Mouse (Mus musculus) CH12.LX (cell line): ENCODE measurements around the gene Banf1. TPM values are rescaled to one million over a fixed set of nuclear protein-coding genes. Genes with fewer than 3 reads are reported as not detected.

ENCODE experiments used
- DNase-seq: peaks from one replicate; pipeline ENCODE4 v3.0.0-alpha.2; 2013; ENCODE audit errors: extremely low read depth
- H3K27ac ChIP-seq: 2 replicates; pipeline ENCODE4 v1.5.1; 2012; ENCODE audit warnings: low read depth, mild to moderate bottlenecking, control low read depth, moderate library complexity; ENCODE audit not compliant: insufficient read depth
- H3K27me3 ChIP-seq: replicated peaks from 2 replicates; pipeline ENCODE3; 2012; ENCODE audit warnings: inconsistent platforms
- H3K36me3 ChIP-seq, 2 experiments: replicated peaks in 1 of 2; 2 replicates each; pipeline versions ENCODE3 to v1.6.1; 2012; ENCODE audit warnings: inconsistent platforms in 1 of 2, low read length in 1 of 2, mild to moderate bottlenecking in 1 of 2, mixed read lengths in 1 of 2, moderate library complexity in 1 of 2; ENCODE audit not compliant: control insufficient read depth in 1 of 2, insufficient read depth in 1 of 2
- H3K4me1 ChIP-seq, 2 experiments: 2 replicates each; pipeline ENCODE4 v1.6.1; 2012; ENCODE audit warnings: inconsistent platforms in 1 of 2, moderate library complexity in 1 of 2; ENCODE audit not compliant: insufficient read depth in 2 of 2, control insufficient read depth in 1 of 2
- H3K4me2 ChIP-seq: 2 replicates; pipeline ENCODE4 v1.6.1; 2012; ENCODE audit warnings: low read depth, mild to moderate bottlenecking, control low read depth; ENCODE audit not compliant: poor library complexity, insufficient read depth, severe bottlenecking
- H3K4me3 ChIP-seq, 3 experiments: fragments of 150-350 bp in 1 of 3; sonication (generic) in 1 of 3; replicated peaks in 1 of 3; 2 replicates each; pipeline versions ENCODE3 to v1.5.1; 2011 to 2012; ENCODE audit warnings: low read depth in 2 of 3, low read length in 2 of 3, mild to moderate bottlenecking in 2 of 3, moderate library complexity in 2 of 3, control low read depth in 1 of 3, improper control_type of control experiment in 1 of 3, inconsistent platforms in 1 of 3, mixed read lengths in 1 of 3; ENCODE audit not compliant: poor library complexity in 1 of 3
- H3K79me2 ChIP-seq: replicated peaks from 2 replicates; pipeline ENCODE4 v1.6.1; 2012; ENCODE audit warnings: mild to moderate bottlenecking, moderate library complexity; ENCODE audit not compliant: control insufficient read depth, poor library complexity, insufficient read depth, severe bottlenecking; ENCODE audit errors: extremely low read depth
- H3K9ac ChIP-seq: 2 replicates; pipeline ENCODE4 v1.6.1; 2012; ENCODE audit warnings: low read depth, mild to moderate bottlenecking, control low read depth, moderate library complexity; ENCODE audit not compliant: insufficient read depth
- H3K9me3 ChIP-seq: replicated peaks from 2 replicates; pipeline ENCODE3; 2012; ENCODE audit warnings: low read length, inconsistent platforms, mixed read lengths
- CHD2 ChIP-seq: IDR thresholded peaks from 2 replicates; pipeline ENCODE4 v1.6.1; 2011; ENCODE audit warnings: low read length, improper control_type of control experiment
- CTCF ChIP-seq, 2 experiments: IDR thresholded peaks in 1 of 2; conservative IDR thresholded peaks in 1 of 2; 2 replicates each; pipeline ENCODE4 v1.5.1; 2011 to 2012; ENCODE audit warnings: low read depth in 2 of 2, low read length in 2 of 2, improper control_type of control experiment in 1 of 2, inconsistent platforms in 1 of 2, mild to moderate bottlenecking in 1 of 2, moderate library complexity in 1 of 2
- ELF1 ChIP-seq: IDR thresholded peaks from 2 replicates; pipeline ENCODE4 v1.6.1; 2014; ENCODE audit warnings: low read depth, mild to moderate bottlenecking, inconsistent platforms, low read length, improper control_type of control experiment
- EP300 ChIP-seq: IDR thresholded peaks from 2 replicates; pipeline ENCODE4 v1.6.1; 2011; ENCODE audit warnings: low read length, improper control_type of control experiment
- GABPA ChIP-seq: IDR thresholded peaks from 2 replicates; pipeline ENCODE4 v1.6.1; 2012; ENCODE audit warnings: low read depth, low read length, improper control_type of control experiment, inconsistent platforms; ENCODE audit not compliant: insufficient replicate concordance
- HCFC1 ChIP-seq: IDR thresholded peaks from 2 replicates; pipeline ENCODE4 v1.6.1; 2012; ENCODE audit warnings: low read depth, mild to moderate bottlenecking, inconsistent platforms, low read length, improper control_type of control experiment
- JUN ChIP-seq: IDR thresholded peaks from 2 replicates; pipeline ENCODE4 v1.6.1; 2011; ENCODE audit warnings: low read depth, mild to moderate bottlenecking, low read length, improper control_type of control experiment, moderate library complexity; ENCODE audit not compliant: insufficient read depth
- KAT2A ChIP-seq: IDR thresholded peaks from 2 replicates; pipeline ENCODE4 v1.6.1; 2012; ENCODE audit warnings: low read length, improper control_type of control experiment, inconsistent platforms; ENCODE audit not compliant: insufficient replicate concordance
- MAX ChIP-seq: IDR thresholded peaks from 2 replicates; pipeline ENCODE4 v1.6.1; 2011; ENCODE audit warnings: low read length, improper control_type of control experiment
- MAZ ChIP-seq: IDR thresholded peaks from 2 replicates; pipeline ENCODE4 v1.6.1; 2012; ENCODE audit warnings: low read depth, mild to moderate bottlenecking, inconsistent platforms, low read length, improper control_type of control experiment, moderate library complexity
- MEF2A ChIP-seq: IDR thresholded peaks from 2 replicates; pipeline ENCODE4 v1.6.1; 2014; ENCODE audit warnings: low read depth, mild to moderate bottlenecking, inconsistent platforms, low read length, improper control_type of control experiment, borderline replicate concordance
- MXI1 ChIP-seq: IDR thresholded peaks from 2 replicates; pipeline ENCODE4 v1.6.1; 2011; ENCODE audit warnings: mild to moderate bottlenecking, low read depth, low read length, improper control_type of control experiment
- NELFE ChIP-seq: IDR thresholded peaks from 2 replicates; pipeline ENCODE4 v1.6.1; 2011; ENCODE audit warnings: low read depth, low read length, improper control_type of control experiment
- PAX5 ChIP-seq: IDR thresholded peaks from 2 replicates; pipeline ENCODE4 v1.6.1; 2012; ENCODE audit warnings: low read length, inconsistent platforms, mixed read lengths
- POLR2A ChIP-seq: IDR thresholded peaks from 2 replicates; pipeline ENCODE4 v1.6.1; 2011; ENCODE audit warnings: low read depth, mild to moderate bottlenecking, improper control_type of control experiment, low read length
- SIN3A ChIP-seq: IDR thresholded peaks from 2 replicates; pipeline ENCODE4 v1.6.1; 2012; ENCODE audit warnings: low read length, improper control_type of control experiment, inconsistent platforms
- SMC3 ChIP-seq: IDR thresholded peaks from 2 replicates; pipeline ENCODE4 v1.6.1; 2011; ENCODE audit warnings: low read depth, low read length, improper control_type of control experiment
- TBP ChIP-seq: conservative IDR thresholded peaks from 2 replicates; pipeline ENCODE4 v1.6.1; 2011; ENCODE audit warnings: low read depth, low read length, improper control_type of control experiment
- TCF12 ChIP-seq: IDR thresholded peaks from 2 replicates; pipeline ENCODE4 v1.6.1; 2014; ENCODE audit warnings: low read depth, mild to moderate bottlenecking, inconsistent platforms, low read length, improper control_type of control experiment
- UBTF ChIP-seq: IDR thresholded peaks from 2 replicates; pipeline ENCODE4 v1.6.1; 2012; ENCODE audit warnings: low read depth, mild to moderate bottlenecking, inconsistent platforms, low read length, improper control_type of control experiment, moderate library complexity
- USF1 ChIP-seq: IDR thresholded peaks from 2 replicates; pipeline ENCODE4 v1.6.1; 2014; ENCODE audit warnings: low read depth, mild to moderate bottlenecking, inconsistent platforms, low read length, improper control_type of control experiment
- USF2 ChIP-seq: conservative IDR thresholded peaks from 2 replicates; pipeline ENCODE4 v1.6.1; 2011; ENCODE audit warnings: low read depth, low read length, improper control_type of control experiment
- ZMIZ1 ChIP-seq: IDR thresholded peaks from 2 replicates; pipeline ENCODE4 v1.6.1; 2012; ENCODE audit warnings: low read depth, mild to moderate bottlenecking, inconsistent platforms, low read length, improper control_type of control experiment
- dilution Hi-C: fragments of 300-500 bp; cut with MboI; formaldehyde crosslinking; loops from 2 replicates; pipeline ENCODE4 v1.14.3; 2020; ENCODE audit warnings: low sequenced_read_pairs; ENCODE audit not compliant: extremely low pct_unique_long_range_greater_than_20kb, extremely low pct_ligation_motif_present
- in situ Hi-C: fragments of 300-500 bp; cut with MboI; formaldehyde crosslinking; loops from 3 replicates; pipeline ENCODE4 v1.14.3; 2019; ENCODE audit warnings: low sequenced_read_pairs, low pct_ligation_motif_present, low pct_unique_long_range_greater_than_20kb, mixed read lengths
- polyA plus RNA-seq: library from polyadenylated mRNA; unstranded; fragments of >175 nt; gene quantifications from 2 replicates; pipeline ENCODE4 v1.2.1, GENCODE M21; 2012; ENCODE audit warnings: low read depth; ENCODE audit not compliant: insufficient read length
- total RNA-seq, 2 experiments: library from RNA; depleted of rRNA; stranded (reverse); fragments of 300-350 nt in 1 of 2; fragments of >200 nt in 1 of 2; gene quantifications; 2 replicates each; pipeline ENCODE4 v1.2.3; 2012 to 2014

The Banf1 gene
- total and polyA plus RNA-seq, 3 experiments, result 176 to 450 (median 273) TPM

DNA sequence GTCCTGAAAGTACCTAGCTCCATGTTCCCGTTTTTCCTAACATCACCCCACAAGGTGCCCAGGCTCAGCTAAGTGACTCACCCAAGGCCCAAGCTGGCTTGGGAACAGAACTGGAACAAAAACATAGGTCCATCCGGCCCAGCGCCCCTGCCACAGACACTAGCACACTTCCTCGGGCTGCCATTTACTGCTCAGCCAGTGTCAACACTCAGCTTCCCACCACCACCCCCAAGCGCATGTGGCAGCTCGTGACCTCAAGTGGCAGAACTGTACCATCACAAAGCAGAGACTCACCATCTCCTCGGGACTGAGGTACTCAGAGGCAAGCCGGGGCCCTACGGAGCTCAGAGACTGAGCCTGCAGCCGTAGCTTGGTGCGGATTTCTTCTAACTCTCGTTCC is 16.4 kb upstream of the Banf1 start:
- dilution Hi-C loops (no loop called here), in situ Hi-C loops (no loop called here)
- H3K9me3 ChIP-seq, result no peaks in the 10 kb centered on the region
- H3K4me3 ChIP-seq, result no peak overlapping the region
- peaks cover 74 to 88% of the 10 kb centered on the region in 2 experiments for H3K36me3 ChIP-seq
- peaks cover 27% of the 10 kb centered on the region for H3K79me2 ChIP-seq
- DNase-seq, result no peak
- no peaks in the 10 kb centered on the region for H3K27me3 ChIP-seq
- H3K4me2 ChIP-seq, result no peak overlapping the region
- TF ChIP-seq KAT2A (no peak), GABPA (no peak), TBP (no peak), MAX (no peak), USF2 (no peak), ZMIZ1 (no peak), POLR2A (no peak), MAZ (no peak), EP300 (no peak), CTCF (conservative IDR thresholded peaks at IDR 0.05 in 1 of 2, IDR thresholded peaks at IDR 0.05 in 1 of 2; ENCODE audit: low read depth in 2 of 2, low read length in 2 of 2) (no peak), CHD2 (no peak), JUN (no peak), MXI1 (no peak), ELF1 (no peak)
- H3K27ac ChIP-seq, result no peak overlapping the region
- peaks cover 2 to 21% of the 10 kb centered on the region in 2 experiments; a peak in 2 of 4 replicates for H3K4me1 ChIP-seq
- H3K9ac ChIP-seq, result no peak overlapping the region

- in situ Hi-C loops, result no loop called here
- Histone ChIP-seq H3K79me2 (no peaks in the 10 kb centered on the region), H3K36me3 (peaks cover 62 to 86% of the 10 kb centered on the region in 2 experiments), H3K4me1 (peaks cover 0 to 14% of the 10 kb centered on the region in 2 experiments; a peak in 2 of 4 replicates), H3K4me3 (no peak overlapping the region), H3K9ac (no peak overlapping the region), H3K4me2 (no peak overlapping the region), H3K27me3 (no peaks in the 10 kb centered on the region), H3K9me3 (no peaks in the 10 kb centered on the region), H3K27ac (no peak overlapping the region)
- TF ChIP-seq ZMIZ1, result no peak
- TF ChIP-seq CHD2, result no peak
- no peak for TF ChIP-seq USF2
- no peak for TF ChIP-seq TBP
- no peak for TF ChIP-seq HCFC1
- dilution Hi-C loops, result no loop called here
- no peak for DNase-seq
These were observed 10.5 kb upstream of the Banf1 start for GRCm38 (mm10) chr19:5377446-5377845.

- H3K9ac ChIP-seq, result no peak overlapping the region
- H3K27ac ChIP-seq, result no peak overlapping the region
- dilution Hi-C loops, result no loop called here
- H3K4me2 ChIP-seq, result no peak overlapping the region
- no peaks in the 10 kb centered on the region for H3K27me3 ChIP-seq
- peaks cover 4% of the 10 kb centered on the region; the same call in 1 of the 2 replicates for H3K79me2 ChIP-seq
- no peak overlapping the region for H3K4me3 ChIP-seq
- in situ Hi-C loops, result no loop called here
- DNase-seq, result no peak
- peaks cover 54 to 84% of the 10 kb centered on the region in 2 experiments for H3K36me3 ChIP-seq
- H3K9me3 ChIP-seq, result no peaks in the 10 kb centered on the region
- no peak for TF ChIP-seq USF1
- TF ChIP-seq NELFE, result no peak
- no peak for TF ChIP-seq UBTF
- TF ChIP-seq TCF12, result no peak
- TF ChIP-seq SMC3, result no peak
- no peak for TF ChIP-seq SIN3A
- no peak for TF ChIP-seq MEF2A
- no peak for TF ChIP-seq PAX5
- no peak for TF ChIP-seq POLR2A
- TF ChIP-seq, all 38 proteins: peak for 0
- H3K4me1 ChIP-seq, result peaks cover 0 to 14% of the 10 kb centered on the region in 2 experiments; a peak in 2 of 4 replicates
These were observed 7.8 kb upstream of the Banf1 start for GRCm38 (mm10) chr19:5374748-5375147.
